Mouse (Mus musculus): ENCODE data around the gene BB287469.
"Not testable (repeated sequence)": the region's sequence is repeated elsewhere in the genome, so short reads cannot be mapped to it uniquely, and the experiment has no call there.

BB287469 gene

GRCm38 (mm10) chr12:87816277-87816676 lies at the start of gene BB287469:
TSS of gene BB287469 (plus strand) at chr12:87816577.
- TF ChIP-seq GATA4 (IDR thresholded peaks at IDR 0.05; ENCODE audit: insufficient replicate concordance, low read length), result not testable (repeated sequence)

DNA sequence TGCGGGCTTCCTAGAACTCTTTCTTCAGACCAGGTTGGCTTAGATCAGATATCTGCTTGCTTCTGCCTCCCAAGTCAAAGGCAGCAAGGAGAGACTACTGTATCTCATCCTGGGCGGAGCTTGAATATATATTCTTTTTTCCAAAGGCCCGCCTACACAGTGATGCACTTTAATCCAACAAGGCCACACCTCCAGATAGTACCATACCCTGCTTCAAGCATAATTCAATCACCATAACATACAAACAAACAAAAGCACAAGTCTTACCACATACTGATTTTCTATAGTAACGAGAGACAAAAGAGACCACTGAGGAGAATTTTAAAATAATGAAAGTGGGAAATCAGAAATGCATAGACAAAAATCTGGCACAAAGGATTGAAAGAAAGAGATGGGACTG lies 40.7 kb upstream of the BB287469 start, which contains the start of gene Gm21319:
TSS of gene Gm21319 (minus strand) at position 101 of the 400 bp plus-strand sequence.
- TF ChIP-seq GATA4 (IDR thresholded peaks at IDR 0.05; ENCODE audit: insufficient replicate concordance, low read length), result not testable (repeated sequence)

DNA sequence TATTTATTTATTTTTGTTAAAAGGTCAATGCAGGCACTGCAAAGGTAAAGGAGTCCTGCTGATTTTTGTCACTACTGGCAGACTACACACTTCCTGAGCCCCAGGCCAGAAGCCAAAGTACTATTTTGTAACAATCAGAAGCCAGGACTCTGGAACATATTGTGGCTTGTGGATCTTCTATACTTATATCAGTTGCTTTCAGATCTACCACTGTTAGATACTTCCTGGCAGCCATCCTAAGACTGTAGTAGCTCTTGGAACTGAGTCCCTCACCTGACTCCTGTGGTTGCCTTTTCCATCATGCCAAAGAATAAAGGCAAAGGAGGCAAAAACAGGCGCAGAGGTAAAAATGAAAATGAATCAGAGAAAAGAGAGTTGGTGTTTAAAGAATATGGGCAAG lies 21.2 kb upstream of the BB287469 start, which contains the start of gene Gm21936:
TSS of gene Gm21936 (plus strand) at position 301 of the 400 bp plus-strand sequence.
- not testable (repeated sequence) for TF ChIP-seq GATA4 (IDR thresholded peaks at IDR 0.05; ENCODE audit: insufficient replicate concordance, low read length)

GRCm38 (mm10) chr12:87842239-87842638 lies 25.9 kb downstream of the BB287469 start, which contains the start of gene Gm2001:
TSS of gene Gm2001 (minus strand) at chr12:87842339.
- not testable (repeated sequence) for TF ChIP-seq GATA4 (IDR thresholded peaks at IDR 0.05; ENCODE audit: insufficient replicate concordance, low read length)
